Mouse (Mus musculus): ENCODE results near the gene Arnt2. TPM values are rescaled to one million over a fixed set of nuclear protein-coding genes. Genes with fewer than 3 reads are reported as not detected.

Arnt2 gene
- 5.3 and 5.6 TPM in 2 replicates for polyA plus RNA-seq (2012; rRNA removed)

DNA sequence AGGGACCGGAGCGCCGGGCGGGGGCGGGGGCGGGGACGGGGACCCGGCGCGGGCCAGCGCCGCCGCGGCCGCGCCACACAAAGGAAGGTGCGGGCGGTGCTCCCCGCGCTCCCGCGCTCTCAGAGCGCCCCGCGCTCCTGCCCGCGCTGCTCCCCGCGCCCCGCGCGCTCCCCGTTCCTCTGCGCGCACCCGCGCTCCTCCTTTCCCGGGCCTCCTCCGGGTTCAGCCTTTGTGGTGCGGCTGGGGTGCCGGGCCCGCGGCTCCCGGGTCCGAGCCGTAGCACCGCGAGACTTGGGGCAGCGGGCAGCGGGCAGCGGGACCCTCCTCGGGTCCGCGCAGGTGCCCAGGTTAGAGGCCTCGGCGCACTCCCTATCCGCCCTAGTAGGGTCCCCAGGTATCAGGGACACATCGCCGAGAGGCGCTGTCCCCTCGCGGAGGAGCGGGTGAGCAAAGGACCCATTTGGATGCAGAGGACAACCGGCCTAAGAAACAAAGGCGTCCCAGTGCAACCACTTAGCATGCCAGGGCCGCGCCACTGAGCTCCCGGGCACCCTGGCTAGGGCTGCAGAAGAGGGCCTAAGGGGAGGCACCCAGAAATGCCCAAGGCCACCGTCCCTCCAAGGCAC is at the start of gene Arnt2:
TSS of gene Arnt2 (minus strand) at position 281 of the 626 bp plus-strand sequence.
- Histone ChIP-seq H3K4me1 (ENCODE audit: control insufficient read depth, insufficient read depth, low read length) (peaks cover 9% of the 10 kb centered on the region), H3K4me3 (ENCODE audit: control insufficient read depth, low read depth, low read length) (peak within 1 kb of the TSS; percentile 64), H3K36me3 (ENCODE audit: control insufficient read depth, insufficient read depth, low read length) (no peaks in the 10 kb centered on the region), H3K27me3 (ENCODE audit: control insufficient read depth, insufficient read depth, low read length) (no peaks in the 10 kb centered on the region), H3K27ac (ENCODE audit: control insufficient read depth, insufficient read depth, low read depth, low read length) (no peak within 1 kb of the TSS)
- no peak for TF ChIP-seq POLR2A (IDR thresholded peaks at IDR 0.05; ENCODE audit: control insufficient read depth, low read depth, low read length)
- no peak for TF ChIP-seq CTCF (IDR thresholded peaks at IDR 0.05; ENCODE audit: control insufficient read depth, insufficient read depth, insufficient replicate concordance, low read depth, low read length)

GRCm38 (mm10) chr7:84451681-84452080 is 41.7 kb upstream of the Arnt2 start:
- no peak overlapping the region for H3K4me3 ChIP-seq (ENCODE audit: control insufficient read depth, low read depth, low read length)
- H3K27me3 ChIP-seq (ENCODE audit: control insufficient read depth, insufficient read depth, low read length), result no peaks in the 10 kb centered on the region
- H3K4me1 ChIP-seq (ENCODE audit: control insufficient read depth, insufficient read depth, low read length), result no peaks in the 10 kb centered on the region
- no peak overlapping the region for H3K27ac ChIP-seq (ENCODE audit: control insufficient read depth, insufficient read depth, low read depth, low read length)
- TF ChIP-seq CTCF (IDR thresholded peaks at IDR 0.05; ENCODE audit: control insufficient read depth, insufficient read depth, insufficient replicate concordance, low read depth, low read length), result no peak
- TF ChIP-seq POLR2A (IDR thresholded peaks at IDR 0.05; ENCODE audit: control insufficient read depth, low read depth, low read length), result no peak
- H3K36me3 ChIP-seq (ENCODE audit: control insufficient read depth, insufficient read depth, low read length), result no peaks in the 10 kb centered on the region

DNA sequence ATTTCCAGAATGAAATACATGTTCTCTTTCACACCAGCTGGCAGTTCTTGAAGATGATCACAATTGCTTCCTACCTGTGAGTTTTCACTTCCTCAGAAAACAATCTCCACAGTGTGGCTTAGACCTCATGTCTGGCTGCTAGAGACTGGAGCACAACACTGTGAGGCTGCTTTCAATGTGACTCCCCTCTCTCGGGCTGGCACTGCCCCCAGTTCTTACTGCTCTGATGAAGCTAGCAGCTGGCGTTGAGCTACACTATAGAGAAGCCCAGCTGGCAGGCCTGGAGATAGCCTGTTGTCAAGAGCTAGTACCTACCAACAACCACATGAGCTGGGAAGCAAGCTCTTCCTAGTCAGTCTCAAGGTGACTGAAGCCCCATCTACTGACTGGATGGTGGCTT is 39.1 kb upstream of the Arnt2 start:
- Histone ChIP-seq H3K27ac (ENCODE audit: control insufficient read depth, insufficient read depth, low read depth, low read length) (no peak overlapping the region), H3K27me3 (ENCODE audit: control insufficient read depth, insufficient read depth, low read length) (no peaks in the 10 kb centered on the region), H3K4me1 (ENCODE audit: control insufficient read depth, insufficient read depth, low read length) (no peaks in the 10 kb centered on the region), H3K4me3 (ENCODE audit: control insufficient read depth, low read depth, low read length) (no peak overlapping the region), H3K36me3 (ENCODE audit: control insufficient read depth, insufficient read depth, low read length) (no peaks in the 10 kb centered on the region)
- TF ChIP-seq POLR2A (IDR thresholded peaks at IDR 0.05; ENCODE audit: control insufficient read depth, low read depth, low read length), result no peak
- TF ChIP-seq CTCF (IDR thresholded peaks at IDR 0.05; ENCODE audit: control insufficient read depth, insufficient read depth, insufficient replicate concordance, low read depth, low read length), result no peak

DNA sequence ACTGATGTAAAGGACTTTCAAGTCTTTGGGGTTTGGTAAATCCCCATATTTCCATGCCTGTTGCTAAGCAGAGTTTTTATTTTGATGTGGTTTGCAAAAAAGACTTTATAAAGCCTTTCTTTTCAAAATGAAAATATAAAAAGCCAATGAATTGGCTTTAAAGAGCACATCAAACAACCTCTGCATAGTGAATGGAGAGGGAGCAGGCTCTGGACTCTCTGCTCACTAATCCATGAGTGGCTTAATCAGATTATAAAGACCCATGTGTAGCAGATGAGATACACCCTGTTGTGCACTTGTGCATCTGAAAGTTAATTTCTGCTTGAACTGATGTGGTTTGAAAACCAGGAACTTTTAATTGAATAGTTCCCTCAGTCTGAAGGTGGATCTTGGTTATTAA is 38.5 kb upstream of the Arnt2 start:
- Histone ChIP-seq H3K4me1 (ENCODE audit: control insufficient read depth, insufficient read depth, low read length) (no peaks in the 10 kb centered on the region), H3K4me3 (ENCODE audit: control insufficient read depth, low read depth, low read length) (no peak overlapping the region), H3K36me3 (ENCODE audit: control insufficient read depth, insufficient read depth, low read length) (no peaks in the 10 kb centered on the region), H3K27ac (ENCODE audit: control insufficient read depth, insufficient read depth, low read depth, low read length) (no peak overlapping the region), H3K27me3 (ENCODE audit: control insufficient read depth, insufficient read depth, low read length) (no peaks in the 10 kb centered on the region)
- TF ChIP-seq POLR2A (IDR thresholded peaks at IDR 0.05; ENCODE audit: control insufficient read depth, low read depth, low read length) (no peak), CTCF (IDR thresholded peaks at IDR 0.05; ENCODE audit: control insufficient read depth, insufficient read depth, insufficient replicate concordance, low read depth, low read length) (no peak)

GRCm38 (mm10) chr7:84447740-84448435 is 37.9 kb upstream of the Arnt2 start:
- Histone ChIP-seq H3K36me3 (ENCODE audit: control insufficient read depth, insufficient read depth, low read length) (no peaks in the 10 kb centered on the region), H3K27ac (ENCODE audit: control insufficient read depth, insufficient read depth, low read depth, low read length) (no peak overlapping the region), H3K4me1 (ENCODE audit: control insufficient read depth, insufficient read depth, low read length) (no peaks in the 10 kb centered on the region), H3K4me3 (ENCODE audit: control insufficient read depth, low read depth, low read length) (no peak overlapping the region), H3K27me3 (ENCODE audit: control insufficient read depth, insufficient read depth, low read length) (no peaks in the 10 kb centered on the region)
- TF ChIP-seq POLR2A (IDR thresholded peaks at IDR 0.05; ENCODE audit: control insufficient read depth, low read depth, low read length), result no peak

- H3K36me3 ChIP-seq (ENCODE audit: control insufficient read depth, insufficient read depth, low read length), result no peaks in the 10 kb centered on the region
- no peaks in the 10 kb centered on the region for H3K4me1 ChIP-seq (ENCODE audit: control insufficient read depth, insufficient read depth, low read length)
- no peak overlapping the region for H3K27ac ChIP-seq (ENCODE audit: control insufficient read depth, insufficient read depth, low read depth, low read length)
- H3K27me3 ChIP-seq (ENCODE audit: control insufficient read depth, insufficient read depth, low read length), result no peaks in the 10 kb centered on the region
- TF ChIP-seq POLR2A (IDR thresholded peaks at IDR 0.05; ENCODE audit: control insufficient read depth, low read depth, low read length), result no peak
- peak; percentile 58; the same call in 1 of the 2 replicates for TF ChIP-seq CTCF (IDR thresholded peaks at IDR 0.05; ENCODE audit: control insufficient read depth, insufficient read depth, insufficient replicate concordance, low read depth, low read length)
- H3K4me3 ChIP-seq (ENCODE audit: control insufficient read depth, low read depth, low read length), result no peak overlapping the region
Measured at GRCm38 (mm10) chr7:84447060-84447459, 37.1 kb upstream of the Arnt2 start.

GRCm38 (mm10) chr7:84442343-84442911 is 32.5 kb upstream of the Arnt2 start:
- H3K4me3 ChIP-seq (ENCODE audit: control insufficient read depth, low read depth, low read length), result no peak overlapping the region
- no peaks in the 10 kb centered on the region for H3K36me3 ChIP-seq (ENCODE audit: control insufficient read depth, insufficient read depth, low read length)
- TF ChIP-seq CTCF (IDR thresholded peaks at IDR 0.05; ENCODE audit: control insufficient read depth, insufficient read depth, insufficient replicate concordance, low read depth, low read length) (no peak), POLR2A (IDR thresholded peaks at IDR 0.05; ENCODE audit: control insufficient read depth, low read depth, low read length) (no peak)
- no peaks in the 10 kb centered on the region for H3K27me3 ChIP-seq (ENCODE audit: control insufficient read depth, insufficient read depth, low read length)
- no peak overlapping the region for H3K27ac ChIP-seq (ENCODE audit: control insufficient read depth, insufficient read depth, low read depth, low read length)
- no peaks in the 10 kb centered on the region for H3K4me1 ChIP-seq (ENCODE audit: control insufficient read depth, insufficient read depth, low read length)

All from testis, adult 2 months (tissue).